Mouse (Mus musculus): ENCODE measurements around the gene Cox11. TPM values are rescaled to one million over a fixed set of nuclear protein-coding genes. Genes with fewer than 3 reads are reported as not detected.

Gene Cox11
- total RNA-seq, 2 experiments from 2014 or later: 48.9 to 78.8 TPM

Other genes starting within 250 kb of the Cox11 start
- gene Hlf, start 247.3 kb upstream of the Cox11 start, total RNA-seq (2015; ENCODE audit: low replicate concordance): 1.4 and 3.4 TPM in 2 replicates
- 0.51 TPM in 1 of 2 replicates, not detected in the other for gene Hlf, start 247.3 kb upstream of the Cox11 start, total RNA-seq (2017; ENCODE audit: low replicate concordance)
- gene Stxbp4, start 89 bp upstream of the Cox11 start, total RNA-seq (2015; ENCODE audit: low replicate concordance): 53.0 and 65.4 TPM in 2 replicates
- 47.2 and 50.9 TPM in 2 replicates for gene Stxbp4, start 89 bp upstream of the Cox11 start, total RNA-seq (2017; ENCODE audit: low replicate concordance)
- gene Tom1l1, start 50.2 kb downstream of the Cox11 start, total RNA-seq (2015; ENCODE audit: low replicate concordance): 183 and 280 TPM in 2 replicates
- gene Tom1l1, start 50.2 kb downstream of the Cox11 start, total RNA-seq (2017; ENCODE audit: low replicate concordance): 256 and 270 TPM in 2 replicates